Mouse (Mus musculus): Measurements from ENCODE around the gene Scd2.

DNA sequence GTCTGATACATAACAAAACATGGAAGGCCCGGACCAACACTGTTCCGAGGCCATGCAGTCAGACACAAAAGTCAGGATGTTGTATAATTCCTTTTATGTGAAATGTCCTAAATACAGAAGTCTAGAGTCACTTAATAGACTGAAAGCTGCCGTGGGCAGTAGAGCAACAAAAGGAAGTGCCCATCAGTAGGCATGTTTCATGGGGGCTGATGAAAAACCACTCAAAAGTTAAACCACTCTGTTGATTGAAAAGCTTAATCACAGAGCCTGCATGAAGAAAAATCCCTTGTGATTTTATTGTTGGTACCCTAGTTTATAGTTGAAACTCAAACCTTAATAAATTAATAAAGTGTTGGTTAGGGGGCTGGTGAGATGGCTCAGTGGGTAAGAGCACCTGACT lies 29.9 kb upstream of the Scd2 start:
- TF ChIP-seq CTCF (IDR thresholded peaks at IDR 0.05; ENCODE audit: low read depth) (no peak), EP300 (IDR thresholded peaks at IDR 0.05; ENCODE audit: low read depth) (no peak)

Measured in liver, postnatal 0 days (tissue).